Mouse (Mus musculus) intestine, postnatal 0 days (tissue): ENCODE data around the gene Apobec2. TPM values are rescaled to one million over a fixed set of nuclear protein-coding genes. Genes with fewer than 3 reads are reported as not detected.

Experiments used
- ATAC-seq: fragments of 200-750 bp; cut with Nextera tagmentation; 2 replicates; pipeline ENCODE4 v1.8.0; 2017; ENCODE audit warnings: mild to moderate bottlenecking, moderate TSS enrichment, moderate library complexity
- H3K27ac ChIP-seq: fragments of 300-500 bp; sonication (generic); 2 replicates; pipeline ENCODE4 v1.5.1; 2014; ENCODE audit warnings: mild to moderate bottlenecking, low read depth, low read length, moderate library complexity
- H3K27me3 ChIP-seq: fragments of 300-500 bp; sonication (generic); replicated peaks from 2 replicates; pipeline ENCODE4 v1.6.1; 2014; ENCODE audit warnings: low read length, mixed read lengths; ENCODE audit not compliant: control insufficient read depth, insufficient read depth
- H3K36me3 ChIP-seq: fragments of 300-500 bp; sonication (generic); 2 replicates; pipeline ENCODE4 v1.6.1; 2014; ENCODE audit warnings: mild to moderate bottlenecking, moderate library complexity; ENCODE audit not compliant: control insufficient read depth, insufficient read depth
- H3K4me1 ChIP-seq: fragments of 300-500 bp; sonication (generic); replicated peaks from 2 replicates; pipeline ENCODE4 v1.6.1; 2014; ENCODE audit warnings: antibody characterized with exemption, low read length, mixed read lengths; ENCODE audit not compliant: control insufficient read depth, insufficient read depth
- H3K4me2 ChIP-seq: fragments of 300-500 bp; sonication (generic); replicated peaks from 2 replicates; pipeline ENCODE4 v1.6.1; 2014; ENCODE audit warnings: low read depth, mild to moderate bottlenecking, moderate library complexity
- H3K4me3 ChIP-seq: fragments of 300-500 bp; sonication (generic); 2 replicates; pipeline ENCODE4 v1.5.1; 2014; ENCODE audit warnings: low read depth, low read length
- H3K9ac ChIP-seq: fragments of 300-500 bp; sonication (generic); 2 replicates; pipeline ENCODE4 v1.6.1; 2014; ENCODE audit warnings: mild to moderate bottlenecking, low read depth, low read length
- H3K9me3 ChIP-seq: fragments of 300-500 bp; sonication (generic); 2 replicates; pipeline ENCODE4 v1.6.1; 2016; ENCODE audit warnings: mixed run types; ENCODE audit not compliant: control insufficient read depth
- CTCF ChIP-seq: sonication (generic); IDR thresholded peaks from 2 replicates; pipeline ENCODE4 v1.5.1; 2016; ENCODE audit warnings: low read depth, mild to moderate bottlenecking, control low read depth, antibody characterized with exemption, moderate library complexity
- whole genome bisulfite sequencing: fragments of 180-500 bp; shearing (Covaris S2); extraction: QIAGEN DNeasy Blood & Tissue Kit; methylation state at CpG from one replicate; pipeline ENCODE4 v1.1.7; 2014; 5-methylcytosine and 5-hydroxymethylcytosine counted together
- polyA plus RNA-seq: library from polyadenylated mRNA; unstranded; fragments of >200 nt; fragmentation: Nextera tagmentation; extraction: Ambion mirVana; gene quantifications from 2 replicates; pipeline ENCODE4 v1.2.1, GENCODE M21; 2015

Gene Apobec2
- polyA plus RNA-seq, 1 experiment from 2014 or later: 2.6 TPM

GRCm38 (mm10) chr17:48425823-48426612 is 6.7 kb downstream of the Apobec2 start:
- H3K4me3 ChIP-seq: no peak overlapping the region
- H3K4me1 ChIP-seq: peaks cover 15% of the 10 kb centered on the region
- WGBS: 16% methylated on average over 9 of the region's 9 CpGs
- no peaks in the 10 kb centered on the region for H3K9me3 ChIP-seq
- peak overlapping the region; percentile 46 for H3K4me2 ChIP-seq
- H3K36me3 ChIP-seq: no peaks in the 10 kb centered on the region
- H3K9ac ChIP-seq: no peak overlapping the region
- peak; percentile 51; the same call in 1 of the 2 replicates for ATAC-seq
- no peak for TF ChIP-seq CTCF
- peak overlapping the region; percentile 31; the same call in 1 of the 2 replicates for H3K27ac ChIP-seq
- H3K27me3 ChIP-seq: no peaks in the 10 kb centered on the region

GRCm38 (mm10) chr17:48424237-48424636 is 8.5 kb downstream of the Apobec2 start:
- Histone ChIP-seq H3K27ac (peak overlapping the region; percentile 58), H3K4me1 (peaks cover 12% of the 10 kb centered on the region), H3K9me3 (no peaks in the 10 kb centered on the region), H3K36me3 (no peaks in the 10 kb centered on the region), H3K4me2 (no peak overlapping the region), H3K4me3 (no peak overlapping the region), H3K9ac (no peak overlapping the region), H3K27me3 (no peaks in the 10 kb centered on the region)
- 72% methylated on average over 9 of the region's 9 CpGs for WGBS
- TF ChIP-seq CTCF: peak; percentile 11; the same call in 1 of the 2 replicates
- no peak for ATAC-seq

DNA sequence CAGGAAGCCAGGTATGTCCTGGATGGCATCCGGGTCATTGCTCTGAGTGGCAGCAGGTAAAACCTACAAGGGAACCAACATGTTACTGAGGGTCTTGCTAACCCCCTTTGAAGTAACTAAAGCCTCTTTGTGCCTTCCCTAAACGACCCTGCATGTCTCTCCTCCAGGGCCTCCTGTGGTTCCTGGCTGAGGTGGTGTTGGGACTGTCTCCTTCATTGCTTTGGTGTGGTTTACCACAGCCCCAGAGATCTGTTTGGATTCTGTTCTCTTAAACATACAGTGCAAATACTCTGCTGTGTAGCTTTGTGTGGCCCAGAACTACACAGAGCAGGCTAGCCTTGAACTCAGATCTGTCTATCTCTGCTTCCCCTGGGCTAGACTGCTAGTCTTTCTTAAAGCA is 13.2 kb downstream of the Apobec2 start:
- TF ChIP-seq CTCF: no peak
- Histone ChIP-seq H3K36me3 (peaks cover 23% of the 10 kb centered on the region), H3K4me1 (peaks cover 2% of the 10 kb centered on the region; the same call in 1 of the 2 replicates), H3K27ac (peak overlapping the region; percentile 91; the same call in 1 of the 2 replicates), H3K4me2 (no peak overlapping the region), H3K9me3 (no peaks in the 10 kb centered on the region), H3K9ac (no peak overlapping the region), H3K4me3 (no peak overlapping the region), H3K27me3 (no peaks in the 10 kb centered on the region)
- ATAC-seq: no peak
- WGBS: 67% methylated on average over 2 of the region's 2 CpGs

GRCm38 (mm10) chr17:48418781-48419180 is 13.9 kb downstream of the Apobec2 start:
- H3K27me3 ChIP-seq: no peaks in the 10 kb centered on the region
- H3K4me1 ChIP-seq: peaks cover 2% of the 10 kb centered on the region; the same call in 1 of the 2 replicates
- ATAC-seq: peak; percentile 5
- TF ChIP-seq CTCF: no peak
- H3K4me2 ChIP-seq: peak overlapping the region; percentile 40
- no peak overlapping the region for H3K4me3 ChIP-seq
- H3K27ac ChIP-seq: peak overlapping the region; percentile 91
- H3K36me3 ChIP-seq: peaks cover 30% of the 10 kb centered on the region
- WGBS: 47% methylated on average over 1 of the region's 1 CpGs
- no peaks in the 10 kb centered on the region for H3K9me3 ChIP-seq
- H3K9ac ChIP-seq: no peak overlapping the region

GRCm38 (mm10) chr17:48418174-48418573 is 14.6 kb downstream of the Apobec2 start:
- no peak for TF ChIP-seq CTCF
- no peak overlapping the region for H3K9ac ChIP-seq
- peak; percentile 93 for ATAC-seq
- peak overlapping the region; percentile 40 for H3K4me2 ChIP-seq
- 29% methylated on average over 7 of the region's 7 CpGs for WGBS
- no peaks in the 10 kb centered on the region for H3K9me3 ChIP-seq
- H3K4me1 ChIP-seq: peaks cover 2% of the 10 kb centered on the region; the same call in 1 of the 2 replicates
- peak overlapping the region; percentile 91 for H3K27ac ChIP-seq
- H3K27me3 ChIP-seq: no peaks in the 10 kb centered on the region
- no peak overlapping the region for H3K4me3 ChIP-seq
- H3K36me3 ChIP-seq: peaks cover 34% of the 10 kb centered on the region

GRCm38 (mm10) chr17:48417521-48417920 is 15.2 kb downstream of the Apobec2 start:
- no peak for ATAC-seq
- Histone ChIP-seq H3K27me3 (no peaks in the 10 kb centered on the region), H3K9me3 (no peaks in the 10 kb centered on the region), H3K27ac (peak overlapping the region; percentile 91), H3K9ac (no peak overlapping the region), H3K4me1 (peaks cover 2% of the 10 kb centered on the region; the same call in 1 of the 2 replicates), H3K36me3 (peaks cover 37% of the 10 kb centered on the region), H3K4me2 (peak overlapping the region; percentile 40), H3K4me3 (no peak overlapping the region)
- WGBS: 62% methylated on average over 6 of the region's 6 CpGs
- no peak for TF ChIP-seq CTCF
